Mouse (Mus musculus): Measurements from ENCODE around the gene Olfr1260. TPM values are rescaled to one million over a fixed set of nuclear protein-coding genes. Genes with fewer than 3 reads are reported as not detected.

The Olfr1260 gene
- polyA plus RNA-seq (2015; fragmentation: Illumina TruSeq; extraction: RNeasy Lipid Tissue Mini Kit (QIAGEN cat#74804); ENCODE audit: insufficient read depth, low replicate concordance): not detected

DNA sequence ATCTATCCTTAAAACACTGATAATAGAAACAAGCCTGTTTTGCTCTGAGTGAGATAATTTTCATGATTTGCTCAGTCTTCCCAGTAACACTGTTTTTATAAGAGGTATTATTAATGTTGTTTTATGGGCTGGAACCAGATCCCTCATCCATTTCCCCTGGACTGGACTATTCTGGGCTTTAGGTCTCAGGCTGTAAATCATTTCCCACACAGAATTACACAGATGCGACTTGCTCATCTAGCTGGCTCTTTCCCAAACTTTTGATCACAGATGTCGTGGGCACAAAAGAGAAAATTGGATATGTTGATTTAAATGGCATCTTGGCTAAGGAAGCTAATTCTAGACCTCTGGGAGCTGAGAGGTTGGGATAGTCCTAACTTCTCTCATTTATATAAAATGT lies at the start of gene Olfr1260:
Gene Olfr1260 (plus strand): TSS at position 157 of the 400 bp plus-strand sequence.

GRCm38 (mm10) chr2:89927009-89927408 lies 47.1 kb upstream of the Olfr1260 start, which contains the start of gene Olfr1258:
Gene Olfr1258 (plus strand): TSS chr2:89927309.

DNA sequence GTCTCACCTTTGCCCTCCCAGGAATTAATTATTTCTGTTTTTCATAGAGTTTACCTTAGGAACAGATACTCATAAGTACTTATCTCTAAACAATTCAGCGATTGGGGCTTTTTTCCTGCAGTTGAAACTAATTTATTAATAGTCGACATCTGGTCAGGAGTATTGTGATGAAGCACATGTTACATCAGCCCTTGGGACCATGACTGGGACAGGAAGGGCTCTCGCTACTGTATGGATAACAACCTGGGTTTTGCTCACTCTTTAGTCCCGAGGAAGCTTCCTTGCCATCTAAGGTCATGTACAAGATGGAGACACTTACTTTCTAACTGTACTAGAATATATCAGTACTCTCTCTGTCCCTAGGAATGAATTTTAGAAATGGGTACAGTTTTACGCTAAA lies 25.6 kb upstream of the Olfr1260 start, which contains the start of gene Olfr1259:
Gene Olfr1259 (minus strand): TSS at position 101 of the 400 bp plus-strand sequence.

DNA sequence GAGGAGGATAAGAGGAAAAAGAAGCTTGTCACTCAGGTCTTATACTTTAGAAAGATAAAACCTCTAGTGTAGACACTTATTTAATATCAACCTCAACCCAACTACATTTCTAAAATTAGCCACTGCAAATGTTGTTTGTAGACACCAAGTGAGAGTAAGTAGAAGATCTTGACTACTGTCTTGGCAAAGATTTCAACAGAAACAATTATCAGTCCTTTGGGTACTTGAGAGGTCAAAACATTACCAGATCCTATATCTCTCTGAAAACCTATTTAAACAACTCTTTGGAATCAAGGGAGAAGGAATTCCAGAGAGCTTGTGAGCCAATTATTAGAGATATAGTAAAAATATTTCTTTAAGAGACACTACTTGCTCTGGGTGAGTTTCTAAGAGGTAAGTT lies 16.8 kb downstream of the Olfr1260 start, which contains the start of gene Olfr1261:
Gene Olfr1261 (plus strand): TSS at position 301 of the 400 bp plus-strand sequence.

DNA sequence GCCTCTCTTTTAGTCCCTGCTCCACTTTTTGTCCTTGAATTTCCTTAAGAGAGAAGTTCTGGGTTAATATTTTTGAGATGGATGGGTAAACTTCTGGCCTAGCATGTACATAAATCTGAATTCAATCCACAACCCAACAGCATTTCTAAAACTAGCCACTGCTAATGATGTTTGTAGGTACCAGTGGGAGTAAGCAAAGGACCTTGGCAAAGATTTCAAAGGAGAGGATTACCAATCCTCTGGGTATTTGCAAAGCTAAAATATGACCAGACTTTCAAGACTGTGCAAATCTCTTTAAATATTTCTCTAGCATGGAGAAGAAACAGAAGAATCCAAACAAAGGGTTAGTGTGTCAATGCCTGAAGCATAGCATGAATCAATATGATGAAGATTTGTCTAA lies 25.7 kb downstream of the Olfr1260 start, which contains the start of gene Olfr1262:
Gene Olfr1262 (plus strand): TSS at position 301 of the 400 bp plus-strand sequence.

GRCm38 (mm10) chr2:90011831-90012230 lies 37.7 kb downstream of the Olfr1260 start, which contains the start of gene Olfr1263:
Gene Olfr1263 (plus strand): TSS chr2:90012131.

GRCm38 (mm10) chr2:90025477-90025876 lies 51.3 kb downstream of the Olfr1260 start, which contains the start of gene Olfr1264:
Gene Olfr1264 (minus strand): TSS chr2:90025577.

Other genes starting within 250 kb of the Olfr1260 start
- not detected for gene Olfr1252, start 249.3 kb upstream of the Olfr1260 start, polyA plus RNA-seq (2015; fragmentation: Illumina TruSeq; extraction: RNeasy Lipid Tissue Mini Kit (QIAGEN cat#74804); ENCODE audit: insufficient read depth, low replicate concordance)
- gene Olfr1253, start 217.2 kb upstream of the Olfr1260 start, polyA plus RNA-seq (2015; fragmentation: Illumina TruSeq; extraction: RNeasy Lipid Tissue Mini Kit (QIAGEN cat#74804); ENCODE audit: insufficient read depth, low replicate concordance): not detected
- not detected for gene Olfr1254, start 180.7 kb upstream of the Olfr1260 start, polyA plus RNA-seq (2015; fragmentation: Illumina TruSeq; extraction: RNeasy Lipid Tissue Mini Kit (QIAGEN cat#74804); ENCODE audit: insufficient read depth, low replicate concordance)
- not detected for gene Olfr1255, start 162.3 kb upstream of the Olfr1260 start, polyA plus RNA-seq (2015; fragmentation: Illumina TruSeq; extraction: RNeasy Lipid Tissue Mini Kit (QIAGEN cat#74804); ENCODE audit: insufficient read depth, low replicate concordance)
- gene Olfr1256, start 132.8 kb upstream of the Olfr1260 start, polyA plus RNA-seq (2015; fragmentation: Illumina TruSeq; extraction: RNeasy Lipid Tissue Mini Kit (QIAGEN cat#74804); ENCODE audit: insufficient read depth, low replicate concordance): not detected
- gene Olfr48, start 126.1 kb upstream of the Olfr1260 start, polyA plus RNA-seq (2015; fragmentation: Illumina TruSeq; extraction: RNeasy Lipid Tissue Mini Kit (QIAGEN cat#74804); ENCODE audit: insufficient read depth, low replicate concordance): not detected
- gene Olfr1257, start 95.9 kb upstream of the Olfr1260 start, polyA plus RNA-seq (2015; fragmentation: Illumina TruSeq; extraction: RNeasy Lipid Tissue Mini Kit (QIAGEN cat#74804); ENCODE audit: insufficient read depth, low replicate concordance): not detected
- not detected for gene Olfr1258, start 47.0 kb upstream of the Olfr1260 start, polyA plus RNA-seq (2015; fragmentation: Illumina TruSeq; extraction: RNeasy Lipid Tissue Mini Kit (QIAGEN cat#74804); ENCODE audit: insufficient read depth, low replicate concordance)
- gene Olfr1259, start 25.7 kb upstream of the Olfr1260 start, polyA plus RNA-seq (2015; fragmentation: Illumina TruSeq; extraction: RNeasy Lipid Tissue Mini Kit (QIAGEN cat#74804); ENCODE audit: insufficient read depth, low replicate concordance): not detected
- gene Olfr1261, start 16.9 kb downstream of the Olfr1260 start, polyA plus RNA-seq (2015; fragmentation: Illumina TruSeq; extraction: RNeasy Lipid Tissue Mini Kit (QIAGEN cat#74804); ENCODE audit: insufficient read depth, low replicate concordance): not detected
- not detected for gene Olfr1262, start 25.8 kb downstream of the Olfr1260 start, polyA plus RNA-seq (2015; fragmentation: Illumina TruSeq; extraction: RNeasy Lipid Tissue Mini Kit (QIAGEN cat#74804); ENCODE audit: insufficient read depth, low replicate concordance)
- not detected for gene Olfr1263, start 37.8 kb downstream of the Olfr1260 start, polyA plus RNA-seq (2015; fragmentation: Illumina TruSeq; extraction: RNeasy Lipid Tissue Mini Kit (QIAGEN cat#74804); ENCODE audit: insufficient read depth, low replicate concordance)
- not detected for gene Olfr1264, start 51.2 kb downstream of the Olfr1260 start, polyA plus RNA-seq (2015; fragmentation: Illumina TruSeq; extraction: RNeasy Lipid Tissue Mini Kit (QIAGEN cat#74804); ENCODE audit: insufficient read depth, low replicate concordance)
- gene Olfr1265, start 61.0 kb downstream of the Olfr1260 start, polyA plus RNA-seq (2015; fragmentation: Illumina TruSeq; extraction: RNeasy Lipid Tissue Mini Kit (QIAGEN cat#74804); ENCODE audit: insufficient read depth, low replicate concordance): not detected
- not detected for gene Olfr140, start 89.3 kb downstream of the Olfr1260 start, polyA plus RNA-seq (2015; fragmentation: Illumina TruSeq; extraction: RNeasy Lipid Tissue Mini Kit (QIAGEN cat#74804); ENCODE audit: insufficient read depth, low replicate concordance)
- gene Olfr1269, start 147.1 kb downstream of the Olfr1260 start, polyA plus RNA-seq (2015; fragmentation: Illumina TruSeq; extraction: RNeasy Lipid Tissue Mini Kit (QIAGEN cat#74804); ENCODE audit: insufficient read depth, low replicate concordance): not detected
- not detected for gene Olfr32, start 168.0 kb downstream of the Olfr1260 start, polyA plus RNA-seq (2015; fragmentation: Illumina TruSeq; extraction: RNeasy Lipid Tissue Mini Kit (QIAGEN cat#74804); ENCODE audit: insufficient read depth, low replicate concordance)
- not detected for gene Olfr1270, start 178.8 kb downstream of the Olfr1260 start, polyA plus RNA-seq (2015; fragmentation: Illumina TruSeq; extraction: RNeasy Lipid Tissue Mini Kit (QIAGEN cat#74804); ENCODE audit: insufficient read depth, low replicate concordance)

Measured in spleen, adult 10 weeks (tissue).